Mouse (Mus musculus): ENCODE data around the gene Tap1.

GRCm38 (mm10) chr17:34204303-34205010 is 17.1 kb downstream of the Tap1 start:
- TF ChIP-seq CTCF (IDR thresholded peaks at IDR 0.05 in 2 of 3, conservative IDR thresholded peaks at IDR 0.05 in 1 of 3; ENCODE audit: control insufficient read depth in 1 of 3, insufficient read depth in 1 of 3, low read depth in 2 of 3, low read length in 3 of 3, poor library complexity in 1 of 3, severe bottlenecking in 1 of 3) (peak in 2 of 3 experiments; percentile 86 to 98; a peak in 5 of 6 replicates), CHD2 (IDR thresholded peaks at IDR 0.05; ENCODE audit: low read length) (no peak), UBTF (IDR thresholded peaks at IDR 0.05; ENCODE audit: borderline replicate concordance, insufficient read depth, low read depth, low read length) (0 out of 2 replicates have a peak, but pooled peaks have one; percentile 50), MYC (IDR thresholded peaks at IDR 0.05; ENCODE audit: low read depth, low read length) (0 out of 2 replicates have a peak, but pooled peaks have one; percentile 31), POLR2AphosphoS2 (IDR thresholded peaks at IDR 0.05; ENCODE audit: low read length) (no peak), POLR2AphosphoS5 (IDR thresholded peaks at IDR 0.05; ENCODE audit: borderline replicate concordance, low read depth, low read length) (no peak), MAZ (IDR thresholded peaks at IDR 0.05; ENCODE audit: low read depth, low read length) (peak; percentile 60; the same call in 1 of the 2 replicates), MXI1 (IDR thresholded peaks at IDR 0.05; ENCODE audit: low read depth, low read length) (peak; percentile 65), NELFE (IDR thresholded peaks at IDR 0.05; ENCODE audit: low read depth, low read length) (peak; percentile 19; the same call in 1 of the 2 replicates), TCF12 (IDR thresholded peaks at IDR 0.05; ENCODE audit: low read depth, low read length) (peak; percentile 50; the same call in 1 of the 2 replicates)
